20 mouse cellular contexts compared by ENCODE assay signal in the genomic region with DNA sequence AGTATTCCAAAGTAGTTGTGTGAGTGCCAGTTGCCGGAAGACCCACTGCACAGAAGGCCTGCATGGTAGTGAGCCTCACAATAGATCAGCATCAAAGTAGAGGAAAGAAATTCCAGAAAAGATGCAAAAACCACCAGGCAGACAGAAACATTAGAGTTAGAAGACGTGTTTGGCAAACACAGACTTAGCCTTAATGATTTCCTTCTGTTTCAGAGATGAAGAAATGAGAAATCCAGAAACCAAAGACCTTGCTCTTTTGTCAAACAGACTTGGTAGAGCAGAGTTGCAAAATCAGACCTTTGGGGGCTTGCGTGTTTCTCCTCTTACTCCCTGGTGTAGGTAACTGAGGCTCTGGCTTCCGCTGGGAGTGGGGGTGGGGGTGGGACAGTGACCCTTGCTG. TPM values are rescaled to one million over a fixed set of nuclear protein-coding genes. Genes with fewer than 3 reads are reported as not detected.
DNase-seq lines count a peak whose midpoint lies in the region; ATAC-seq and TF ChIP-seq lines count a peak whose summit lies in the region.
"Had no signal": no experiment of that assay in that cellular context is flagged by ENCODE, and none has a peak within 500 bp of the region (broad histone marks: within the 10 kb centered on the region; RNA-seq: fewer than 3 reads in every experiment).

No protein-coding gene starts in this region.

- H3K9me3 ChIP-seq in midbrain, embryonic 11.5 days (ENCODE audit: control insufficient read depth, low read length) = no peaks in the 10 kb centered on the region
- no peaks in the 10 kb centered on the region for H3K9me3 ChIP-seq in midbrain, embryonic 14.5 days (ENCODE audit: control insufficient read depth, low read length)
- H3K9me3 ChIP-seq: forebrain, embryonic 15.5 days; heart, embryonic 12.5 days; hindbrain, embryonic 10.5 days had no signal

- TF ChIP-seq CTCF in gastrocnemius, adult 2 months (IDR thresholded peaks at IDR 0.05) = no peak

- no peak overlapping the region for H3K4me2 ChIP-seq in midbrain, embryonic 11.5 days
- H3K4me2 ChIP-seq in midbrain, embryonic 14.5 days (ENCODE audit: low read length) = no peak overlapping the region
- H3K4me2 ChIP-seq: forebrain, embryonic 15.5 days; heart, embryonic 12.5 days; hindbrain, embryonic 14.5 days had no signal

- no peak for ATAC-seq in midbrain, embryonic 11.5 days (ENCODE audit: low FRiP score)
- no peak for ATAC-seq in midbrain, embryonic 14.5 days (ENCODE audit: low FRiP score, low TSS enrichment)
- ATAC-seq: activated CD4-positive, CD25-positive, alpha-beta regulatory T cell, adult 4 months; forebrain, embryonic 15.5 days; Patski had no signal

- intact Hi-C loops in gastrocnemius, adult 2 months (cut with DNase I) = no loop called here

- H3K4me3 ChIP-seq in gastrocnemius, adult 2 months = no peak overlapping the region
- H3K4me3 ChIP-seq in midbrain, embryonic 11.5 days (ENCODE audit: low read depth, low read length) = no peak overlapping the region
- no peak overlapping the region for H3K4me3 ChIP-seq in midbrain, embryonic 14.5 days (replicated peaks; ENCODE audit: low read depth, low read length)
- H3K4me3 ChIP-seq: erythroblast, embryonic 14.5 days; forebrain, embryonic 15.5 days; heart, adult 2 months; heart, embryonic 12.5 days; hindbrain, embryonic 10.5 days had no signal

- peaks cover 5% of the 10 kb centered on the region for H3K4me1 ChIP-seq in midbrain, embryonic 11.5 days (ENCODE audit: control insufficient read depth, insufficient read depth, low read length)
- no peaks in the 10 kb centered on the region for H3K4me1 ChIP-seq in midbrain, embryonic 14.5 days (ENCODE audit: control insufficient read depth, insufficient read depth, low read length)
- H3K4me1 ChIP-seq: forebrain, embryonic 15.5 days had no signal

- peak overlapping the region; percentile 71 for H3K27ac ChIP-seq in gastrocnemius, adult 2 months
- no peak overlapping the region for H3K27ac ChIP-seq in midbrain, embryonic 11.5 days (ENCODE audit: low read depth, low read length)
- H3K27ac ChIP-seq in midbrain, embryonic 14.5 days (replicated peaks; ENCODE audit: low read depth, low read length) = no peak overlapping the region
- H3K27ac ChIP-seq: forebrain, embryonic 15.5 days; heart, adult 2 months; hindbrain, embryonic 10.5 days; hindbrain, embryonic 14.5 days had no signal

- no peak for DNase-seq in gastrocnemius, adult 2 months
- DNase-seq in gastrocnemius, adult 8-10 months (ENCODE audit: low spot score in 2 of 2) = no peak
- DNase-seq in midbrain, embryonic 11.5 days (ENCODE audit: low spot score, missing footprints) = peak; percentile 4
- DNase-seq in midbrain, embryonic 14.5 days = no peak
- peak; percentile 57 for DNase-seq in fibroblast of lung, adult 2 months (ENCODE audit: low read depth)
- no peak for DNase-seq in layer of hippocampus, adult 9-11 months
- DNase-seq in heart, adult 8-10 months (ENCODE audit: low spot score) = no peak
- DNase-seq in right cerebral cortex, postnatal 36 days (ENCODE audit: low spot score in 2 of 2) = no peak
- DNase-seq: adrenal gland, postnatal 14 days; cerebellum, adult 2 months; cerebellum, postnatal 10 days; gastrocnemius, postnatal 14 days; heart, adult 2 months had no signal

- no peak overlapping the region for H3K9ac ChIP-seq in midbrain, embryonic 11.5 days (ENCODE audit: low read length)
- no peak overlapping the region for H3K9ac ChIP-seq in midbrain, embryonic 14.5 days (replicated peaks; ENCODE audit: low read length)
- H3K9ac ChIP-seq: forebrain, embryonic 15.5 days; heart, embryonic 12.5 days; hindbrain, embryonic 14.5 days had no signal

- WGBS in midbrain, embryonic 11.5 days = 87% methylated on average over 4 of the region's 4 CpGs
- WGBS in midbrain, embryonic 14.5 days = 96% methylated on average over 4 of the region's 4 CpGs

- H3K36me3 ChIP-seq in midbrain, embryonic 11.5 days (ENCODE audit: control insufficient read depth, insufficient read depth, low read length) = no peaks in the 10 kb centered on the region
- H3K36me3 ChIP-seq in midbrain, embryonic 14.5 days (ENCODE audit: control insufficient read depth, insufficient read depth, low read length) = no peaks in the 10 kb centered on the region
- H3K36me3 ChIP-seq: forebrain, embryonic 15.5 days; heart, embryonic 12.5 days; hindbrain, embryonic 10.5 days had no signal

- H3K27me3 ChIP-seq in midbrain, embryonic 11.5 days (ENCODE audit: control insufficient read depth, insufficient read depth, low read length) = no peaks in the 10 kb centered on the region
- no peaks in the 10 kb centered on the region for H3K27me3 ChIP-seq in midbrain, embryonic 14.5 days (ENCODE audit: control insufficient read depth, insufficient read depth, low read length)
- H3K27me3 ChIP-seq: forebrain, embryonic 15.5 days; heart, embryonic 12.5 days; Patski had no signal

RNA-seq across cellular contexts. Expression of gene Eed, which starts 57.0 kb away (rescaled TPM):
- 10 to 100 TPM; 37.9 to 39.3 TPM for total RNA-seq in gastrocnemius, adult 2 months (2021)
- 10 to 100 TPM; 18.6 to 34.8 (median 26.6) TPM for total RNA-seq in gastrocnemius, adult 8-10 months (2022)
- polyA plus RNA-seq in midbrain, embryonic 11.5 days (2014; fragmentation: Nextera tagmentation; extraction: Ambion mirVana) = 82.8 and 85.7 TPM in 2 replicates
- 29.2 and 32.9 TPM in 2 replicates for polyA plus RNA-seq in midbrain, embryonic 14.5 days (2014; fragmentation: Nextera tagmentation; extraction: Ambion mirVana)
- total RNA-seq in heart, adult 8-10 months (2022) = 10 to 100 TPM; 20.6 to 29.7 (median 25.5) TPM

Comparison
In these comparisons a context has a peak if more than half of its experiments do, and no peak if none do; other contexts are left out.
1. DNase-seq: peak in midbrain, embryonic 11.5 days (single experiment) and fibroblast of lung, adult 2 months (single experiment); none in gastrocnemius, adult 2 months (single experiment), gastrocnemius, adult 8-10 months (0 of 2), midbrain, embryonic 14.5 days (single experiment), layer of hippocampus, adult 9-11 months (single experiment), heart, adult 8-10 months (single experiment) and right cerebral cortex, postnatal 36 days (0 of 2).